Mouse (Mus musculus) G1E (cell line): ENCODE data around the gene Gm10192.

Source experiments
- CTCF ChIP-seq: IDR thresholded peaks from 2 replicates; pipeline ENCODE4 v1.5.1; 2012; ENCODE audit warnings: low read depth, low read length, inconsistent platforms, mixed read lengths
- GATA1 ChIP-seq: IDR thresholded peaks from 2 replicates; pipeline ENCODE4 v1.6.1; 2012; ENCODE audit warnings: borderline replicate concordance, low read length, inconsistent platforms, mixed read lengths
- POLR2AphosphoS5 ChIP-seq: IDR thresholded peaks from 2 replicates; pipeline ENCODE4 v1.6.1; 2012; ENCODE audit warnings: low read depth, low read length, inconsistent platforms; ENCODE audit not compliant: insufficient replicate concordance

GRCm38 (mm10) chr4:97230411-97231104 lies 47.6 kb upstream of the Gm10192 start:
- TF ChIP-seq CTCF (no peak), GATA1 (no peak), POLR2AphosphoS5 (no peak)
